Mouse (Mus musculus) liver, embryonic 14 days (tissue): Measurements from ENCODE around the gene Hbq1a. TPM values are rescaled to one million over a fixed set of nuclear protein-coding genes. Genes with fewer than 3 reads are reported as not detected.

ENCODE experiments used
- polyA plus RNA-seq: library from polyadenylated mRNA; depleted of rRNA; stranded (reverse); fragments of >200 nt; gene quantifications from 2 replicates; pipeline ENCODE4 v1.2.3, GENCODE M21; 2012; rRNA removed

Gene Hbq1a
- 5.4 and 6.6 TPM in 2 replicates for polyA plus RNA-seq

DNA sequence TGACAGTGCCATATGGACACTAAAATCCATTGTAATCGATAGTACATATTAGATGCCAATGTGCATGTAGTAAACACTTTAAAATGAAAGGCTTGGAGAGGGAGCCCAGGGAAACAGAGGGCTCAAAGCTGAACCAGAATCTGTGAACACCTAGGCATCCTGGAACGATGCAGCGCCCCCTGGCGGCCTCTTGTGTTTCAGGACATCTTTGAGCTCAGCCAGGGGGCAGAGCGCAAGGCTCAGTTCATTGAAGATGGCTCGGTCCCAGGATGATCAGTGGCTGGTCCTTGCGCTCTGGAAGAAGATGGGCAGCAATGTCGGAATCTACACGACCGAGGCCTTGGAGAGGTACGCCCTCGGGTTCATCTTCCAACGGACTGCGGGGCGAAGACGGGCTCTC, at the start of gene Hbq1a:
Hbq1a (plus strand) TSS at position 205 of the 400 bp plus-strand sequence.

DNA sequence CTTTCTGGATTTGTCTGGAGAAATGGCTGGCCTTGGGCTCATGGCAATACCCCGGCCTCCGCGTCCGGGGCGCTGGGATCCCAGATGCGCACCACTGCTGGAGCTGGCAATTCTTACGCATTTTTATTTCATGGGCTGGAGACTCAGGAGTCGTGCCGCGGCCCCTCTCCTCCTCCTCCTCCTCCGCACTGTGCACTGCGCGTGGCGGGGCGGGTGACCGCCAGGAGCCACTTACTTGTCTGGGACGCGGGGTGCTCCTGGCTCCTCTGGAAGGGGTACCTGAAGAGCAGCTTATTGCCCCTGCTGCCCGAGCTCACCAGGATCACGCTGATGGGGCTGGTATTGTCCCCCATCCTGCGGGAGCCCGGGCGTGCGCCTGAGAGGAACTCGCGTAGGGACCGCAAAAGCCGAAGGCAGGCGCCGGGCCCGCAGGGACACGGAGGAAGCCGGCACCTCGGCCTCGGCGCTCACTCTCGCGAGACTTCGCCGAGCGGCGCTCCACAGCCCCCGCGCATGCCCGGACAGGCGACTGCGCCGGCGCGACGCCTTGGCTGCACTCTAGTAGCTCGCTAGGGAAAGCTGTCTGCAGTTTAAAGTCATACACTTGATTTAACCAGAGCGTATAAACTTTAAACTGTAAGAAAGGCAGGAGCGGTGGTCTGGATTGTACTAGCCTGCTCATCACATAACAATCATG, 32.5 kb upstream of the Hbq1a start, which contains the start of gene Nprl3:
Nprl3 (minus strand) TSS at position 520 of the 697 bp plus-strand sequence.

DNA sequence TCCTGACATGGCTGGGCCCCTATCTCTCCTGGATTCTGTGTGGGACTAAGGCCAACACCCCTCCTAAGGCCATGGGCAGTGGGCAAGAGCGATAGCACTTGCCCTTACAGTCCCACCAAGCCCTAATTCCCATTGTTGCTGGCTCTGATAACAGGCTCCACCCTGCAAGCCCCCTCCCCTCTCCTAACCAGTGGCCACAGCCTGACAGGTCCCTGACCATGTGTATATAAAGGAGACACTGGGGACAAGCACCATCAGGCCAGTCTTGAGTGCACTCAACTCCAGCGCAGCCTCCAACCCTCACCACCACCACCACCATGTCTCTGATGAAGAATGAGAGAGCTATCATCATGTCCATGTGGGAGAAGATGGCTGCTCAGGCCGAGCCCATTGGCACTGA, 23.5 kb upstream of the Hbq1a start, which contains the start of gene Hba-x:
Hba-x (plus strand) TSS at position 54 of the 400 bp plus-strand sequence.

GRCm38 (mm10) chr11:32283091-32283777, 16.6 kb upstream of the Hbq1a start, which contains the start of gene Hba-a1:
Gene Hba-a1, plus strand, starts transcription at chr11:32283511.

GRCm38 (mm10) chr11:32286695-32287492, 13.0 kb upstream of the Hbq1a start, which contains the start of gene Hbq1b:
Gene Hbq1b, plus strand, starts transcription at chr11:32286965.

GRCm38 (mm10) chr11:32296203-32296602, 3.7 kb upstream of the Hbq1a start, which contains the start of gene Hba-a2:
Gene Hba-a2, plus strand, starts transcription at chr11:32296489.

DNA sequence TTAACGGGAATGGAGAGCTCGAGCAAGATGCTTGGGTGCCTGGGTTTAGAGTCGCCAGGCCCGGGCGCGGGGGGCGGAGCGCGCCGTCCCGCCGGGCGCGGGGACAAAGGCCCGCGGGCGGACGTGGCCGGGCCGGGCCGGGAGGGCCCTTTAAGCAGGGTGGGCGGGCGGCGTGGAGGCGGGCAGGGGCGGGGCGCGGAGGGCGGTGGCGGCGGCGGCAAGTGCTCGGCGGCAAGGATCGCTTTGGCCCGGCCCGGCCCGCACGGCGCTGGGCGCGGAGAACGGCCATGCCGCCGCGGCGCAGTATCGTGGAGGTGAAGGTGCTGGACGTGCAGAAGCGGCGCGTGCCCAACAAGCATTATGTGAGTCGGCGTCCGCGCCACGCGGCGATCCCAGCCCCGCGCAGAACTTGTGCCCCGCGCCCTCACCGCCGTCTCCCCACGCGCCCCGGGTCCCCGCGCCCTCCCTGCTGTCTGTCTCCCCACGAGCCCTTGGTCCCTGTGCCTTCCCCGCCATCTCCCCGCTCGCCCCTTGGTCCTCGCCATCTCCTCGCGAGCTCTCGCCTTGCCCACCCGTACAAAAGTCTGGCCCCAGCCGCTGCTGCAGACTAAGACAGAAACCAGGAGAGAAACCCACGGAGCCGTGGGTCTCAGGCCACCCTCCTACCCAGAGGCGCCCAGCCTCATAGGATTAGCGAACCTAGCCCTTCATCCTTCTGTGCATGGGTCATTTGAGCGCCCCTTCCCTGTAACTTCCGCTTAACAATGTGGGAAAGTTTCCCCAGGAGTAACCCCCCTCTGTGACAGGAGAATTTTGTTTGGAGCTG, 48.0 kb downstream of the Hbq1a start, which contains the start of gene Sh3pxd2b:
Sh3pxd2b (plus strand) TSS at position 214 of the 826 bp plus-strand sequence.

Other genes starting within 250 kb of the Hbq1a start
- 0.07 TPM in 2 replicates for gene Il9r, start 99.8 kb upstream of the Hbq1a start, polyA plus RNA-seq
- gene Snrnp25, start 94.7 kb upstream of the Hbq1a start, polyA plus RNA-seq: 69.5 and 70.6 TPM in 2 replicates
- gene Rhbdf1, start 77.8 kb upstream of the Hbq1a start, polyA plus RNA-seq: 4.9 and 6.0 TPM in 2 replicates
- 8.8 and 9.9 TPM in 2 replicates for gene Mpg, start 73.6 kb upstream of the Hbq1a start, polyA plus RNA-seq
- 30.9 and 36.6 TPM in 2 replicates for gene Nprl3, start 32.4 kb upstream of the Hbq1a start, polyA plus RNA-seq
- gene Hba-x, start 23.7 kb upstream of the Hbq1a start, polyA plus RNA-seq: 28.8 and 33.0 TPM in 2 replicates
- gene Hba-a1, start 16.6 kb upstream of the Hbq1a start, polyA plus RNA-seq: 47,918 and 57,682 TPM in 2 replicates
- 97.8 and 108 TPM in 2 replicates for gene Hbq1b, start 13.1 kb upstream of the Hbq1a start, polyA plus RNA-seq
- 198,092 and 218,491 TPM in 2 replicates for gene Hba-a2, start 3.6 kb upstream of the Hbq1a start, polyA plus RNA-seq
- 0.84 and 0.88 TPM in 2 replicates for gene Sh3pxd2b, start 47.8 kb downstream of the Hbq1a start, polyA plus RNA-seq
- gene Ubtd2, start 155.3 kb downstream of the Hbq1a start, polyA plus RNA-seq: 3.0 and 3.1 TPM in 2 replicates
- 0.20 and 0.32 TPM in 2 replicates for gene Efcab9, start 232.0 kb downstream of the Hbq1a start, polyA plus RNA-seq
- 5.0 and 5.4 TPM in 2 replicates for gene Stk10, start 233.2 kb downstream of the Hbq1a start, polyA plus RNA-seq